Mouse (Mus musculus): ENCODE data around the gene Ccdc9b. TPM values are rescaled to one million over a fixed set of nuclear protein-coding genes. Genes with fewer than 3 reads are reported as not detected.

Gene Ccdc9b
- polyA plus RNA-seq (2015; fragmentation: Nextera tagmentation; extraction: Ambion mirVana) = 2.4 and 3.0 TPM in 2 replicates

DNA sequence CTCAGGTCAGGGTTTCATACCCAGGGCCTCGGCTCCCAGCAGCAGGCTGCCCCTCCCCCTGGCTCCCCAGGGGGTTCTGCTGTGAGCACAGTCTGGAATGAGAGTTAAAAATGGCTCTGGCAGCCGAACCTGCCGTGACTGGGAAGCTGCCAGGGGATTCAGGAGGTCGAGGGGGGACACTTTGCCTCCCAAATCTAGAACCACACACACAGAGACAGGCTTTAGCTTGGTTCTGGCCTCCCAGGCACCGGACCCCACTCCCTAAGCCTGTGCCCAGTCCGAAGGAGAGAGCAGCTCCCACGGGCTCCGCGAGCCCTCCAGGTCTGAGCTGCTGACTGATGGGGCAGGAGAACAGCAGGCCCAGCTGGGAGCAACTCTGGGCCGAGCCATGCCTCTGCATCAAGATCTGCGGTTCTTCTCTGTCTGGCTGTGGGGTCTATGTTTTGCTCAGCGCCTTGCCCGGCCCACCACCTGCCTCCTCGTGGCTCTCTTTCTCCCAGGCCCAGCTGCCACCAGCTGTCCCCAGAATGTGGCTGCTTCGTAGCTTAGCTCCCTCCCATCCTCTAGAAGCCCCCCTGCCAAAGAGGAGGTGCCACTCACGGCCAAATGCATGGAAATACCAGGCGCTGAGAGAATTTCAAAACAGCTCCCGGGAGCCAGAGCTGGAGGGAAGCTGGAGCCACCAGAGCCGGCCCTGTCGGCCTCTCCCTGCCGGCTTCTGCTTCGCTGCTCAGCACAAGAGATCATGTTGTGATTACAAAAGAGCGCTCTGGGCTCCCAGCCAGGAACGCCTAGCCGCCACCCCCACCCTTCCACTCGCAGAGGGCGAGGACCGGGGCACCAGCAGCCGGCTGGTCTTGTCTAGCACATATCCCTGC is at the start of gene Ccdc9b:
TSS of gene Ccdc9b (minus strand) at position 756 of the 878 bp plus-strand sequence.
- H3K27ac ChIP-seq = peak within 1 kb of the TSS; percentile 96
- H3K4me3 ChIP-seq = peak within 1 kb of the TSS; percentile 35
- H3K9me3 ChIP-seq (replicated peaks) = no peaks in the 10 kb centered on the region
- 0 out of 2 replicates have a peak, but pooled peaks cover 10% of the 10 kb centered on the region for H3K36me3 ChIP-seq
- WGBS = 3% methylated on average over 29 of the region's 29 CpGs
- H3K27me3 ChIP-seq = 0 out of 2 replicates have a peak, but pooled peaks cover 6% of the 10 kb centered on the region
- peak within 1 kb of the TSS; percentile 61 for H3K4me2 ChIP-seq
- peaks cover 54% of the 10 kb centered on the region for H3K4me1 ChIP-seq (replicated peaks)
- peak; percentile 76 for ATAC-seq (replicated peaks; ENCODE audit: insufficient number of reproducible peaks, insufficient read depth, low FRiP score, low read depth)
- peak within 1 kb of the TSS; percentile 48 for H3K9ac ChIP-seq

- 0 out of 2 replicates have a peak, but pooled peaks cover 2% of the 10 kb centered on the region for H3K27me3 ChIP-seq
- no peak overlapping the region for H3K4me2 ChIP-seq
- 0 out of 2 replicates have a peak, but pooled peaks cover 2% of the 10 kb centered on the region for H3K36me3 ChIP-seq
- H3K9ac ChIP-seq = no peak overlapping the region
- no peak overlapping the region for H3K4me3 ChIP-seq
- no peak overlapping the region for H3K27ac ChIP-seq
- H3K9me3 ChIP-seq (replicated peaks) = no peaks in the 10 kb centered on the region
- WGBS = 20% methylated on average over 2 of the region's 2 CpGs
- peaks cover 19% of the 10 kb centered on the region for H3K4me1 ChIP-seq (replicated peaks)
- no peak for ATAC-seq (replicated peaks; ENCODE audit: insufficient number of reproducible peaks, insufficient read depth, low FRiP score, low read depth)
These were observed 48.4 kb upstream of the Ccdc9b start for GRCm38 (mm10) chr2:118810861-118811260.

DNA sequence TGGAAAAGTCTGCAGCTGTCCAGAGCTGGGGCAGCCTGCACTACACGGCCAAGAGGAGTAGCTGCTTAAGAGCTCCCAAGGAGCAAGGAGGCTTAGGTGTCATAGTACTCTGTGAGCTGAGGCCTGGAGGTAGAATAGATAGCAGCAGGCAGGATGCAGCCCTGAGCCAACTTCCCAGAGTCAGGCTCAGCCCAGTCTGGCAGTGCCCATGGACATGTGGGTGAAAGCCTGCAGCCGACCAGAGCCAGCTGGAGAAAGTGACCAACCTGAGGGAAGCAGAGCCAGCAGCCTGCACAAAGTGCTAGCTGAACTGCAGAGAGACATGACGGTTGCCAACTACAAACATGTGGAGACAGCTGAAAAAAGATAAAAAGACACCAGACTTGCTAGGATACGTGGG is 44.4 kb upstream of the Ccdc9b start:
- H3K9me3 ChIP-seq (replicated peaks) = no peaks in the 10 kb centered on the region
- H3K9ac ChIP-seq = no peak overlapping the region
- no peak overlapping the region for H3K4me2 ChIP-seq
- no peak overlapping the region for H3K4me3 ChIP-seq
- H3K4me1 ChIP-seq (replicated peaks) = no peaks in the 10 kb centered on the region
- 55% methylated on average over 4 of the region's 4 CpGs for WGBS
- no peak for ATAC-seq (replicated peaks; ENCODE audit: insufficient number of reproducible peaks, insufficient read depth, low FRiP score, low read depth)
- H3K36me3 ChIP-seq = no peaks in the 10 kb centered on the region
- no peak overlapping the region for H3K27ac ChIP-seq
- H3K27me3 ChIP-seq = 0 out of 2 replicates have a peak, but pooled peaks cover 2% of the 10 kb centered on the region

DNA sequence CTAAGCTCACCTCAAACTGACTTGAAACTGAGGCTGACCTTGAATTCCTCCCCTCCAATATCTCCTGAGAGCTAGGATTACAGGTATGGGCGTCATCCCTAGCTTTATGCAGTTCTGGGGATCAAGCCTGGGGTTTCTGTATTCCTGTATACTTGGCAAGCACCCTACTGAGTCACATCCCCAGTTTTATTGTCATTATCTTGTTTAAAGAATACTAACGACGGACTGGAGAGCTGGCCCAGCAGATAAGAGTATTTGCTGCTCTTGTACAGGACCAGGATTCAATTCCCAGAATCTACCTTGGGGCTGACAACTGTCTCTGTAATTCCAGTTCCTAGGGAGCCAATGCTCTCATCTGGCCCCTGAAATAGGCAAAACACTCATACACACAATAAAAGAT is 43.3 kb upstream of the Ccdc9b start:
- no peak overlapping the region for H3K27ac ChIP-seq
- 21% methylated on average over 3 of the region's 3 CpGs for WGBS
- no peak overlapping the region for H3K4me2 ChIP-seq
- H3K9me3 ChIP-seq (replicated peaks) = no peaks in the 10 kb centered on the region
- no peaks in the 10 kb centered on the region for H3K36me3 ChIP-seq
- no peak for ATAC-seq (replicated peaks; ENCODE audit: insufficient number of reproducible peaks, insufficient read depth, low FRiP score, low read depth)
- no peaks in the 10 kb centered on the region for H3K4me1 ChIP-seq (replicated peaks)
- H3K4me3 ChIP-seq = no peak overlapping the region
- no peak overlapping the region for H3K9ac ChIP-seq
- H3K27me3 ChIP-seq = 0 out of 2 replicates have a peak, but pooled peaks cover 2% of the 10 kb centered on the region

DNA sequence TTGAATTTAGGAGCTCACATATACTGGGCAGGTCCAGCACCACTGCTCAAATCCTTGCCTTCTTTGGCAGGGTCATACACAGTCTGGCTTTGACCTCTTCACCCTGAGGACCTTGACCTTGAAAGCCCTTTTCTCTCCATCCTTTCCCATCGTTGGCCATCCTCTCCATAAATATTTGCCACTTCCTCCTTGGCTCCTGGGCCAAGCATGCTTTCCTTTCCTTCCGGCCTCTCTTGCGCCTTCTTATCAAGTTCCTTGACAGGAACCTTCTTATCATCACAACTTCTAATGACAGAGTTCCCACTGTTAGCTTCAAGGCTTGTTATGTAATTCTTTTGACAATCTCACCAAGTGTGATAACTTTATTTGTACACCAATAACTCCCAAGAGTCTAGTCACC is 42.7 kb upstream of the Ccdc9b start:
- 19% methylated on average over 3 of the region's 3 CpGs for WGBS
- no peak for ATAC-seq (replicated peaks; ENCODE audit: insufficient number of reproducible peaks, insufficient read depth, low FRiP score, low read depth)
- no peak overlapping the region for H3K27ac ChIP-seq

GRCm38 (mm10) chr2:118804474-118804873 is 42.0 kb upstream of the Ccdc9b start:
- WGBS = 64% methylated on average over 2 of the region's 2 CpGs
- Histone ChIP-seq H3K36me3 (no peaks in the 10 kb centered on the region), H3K9ac (no peak overlapping the region), H3K4me3 (no peak overlapping the region), H3K27ac (no peak overlapping the region), H3K4me1 (replicated peaks) (no peaks in the 10 kb centered on the region), H3K4me2 (no peak overlapping the region), H3K27me3 (no peaks in the 10 kb centered on the region), H3K9me3 (replicated peaks) (no peaks in the 10 kb centered on the region)
- ATAC-seq (replicated peaks; ENCODE audit: insufficient number of reproducible peaks, insufficient read depth, low FRiP score, low read depth) = no peak

More for the DNA sequence above, 42.7 kb upstream of the Ccdc9b start:
- no peak overlapping the region for H3K4me3 ChIP-seq
- H3K4me1 ChIP-seq (replicated peaks) = no peaks in the 10 kb centered on the region
- H3K27me3 ChIP-seq = no peaks in the 10 kb centered on the region
- no peak overlapping the region for H3K9ac ChIP-seq
- H3K4me2 ChIP-seq = no peak overlapping the region
- H3K36me3 ChIP-seq = no peaks in the 10 kb centered on the region
- no peaks in the 10 kb centered on the region for H3K9me3 ChIP-seq (replicated peaks)

DNA sequence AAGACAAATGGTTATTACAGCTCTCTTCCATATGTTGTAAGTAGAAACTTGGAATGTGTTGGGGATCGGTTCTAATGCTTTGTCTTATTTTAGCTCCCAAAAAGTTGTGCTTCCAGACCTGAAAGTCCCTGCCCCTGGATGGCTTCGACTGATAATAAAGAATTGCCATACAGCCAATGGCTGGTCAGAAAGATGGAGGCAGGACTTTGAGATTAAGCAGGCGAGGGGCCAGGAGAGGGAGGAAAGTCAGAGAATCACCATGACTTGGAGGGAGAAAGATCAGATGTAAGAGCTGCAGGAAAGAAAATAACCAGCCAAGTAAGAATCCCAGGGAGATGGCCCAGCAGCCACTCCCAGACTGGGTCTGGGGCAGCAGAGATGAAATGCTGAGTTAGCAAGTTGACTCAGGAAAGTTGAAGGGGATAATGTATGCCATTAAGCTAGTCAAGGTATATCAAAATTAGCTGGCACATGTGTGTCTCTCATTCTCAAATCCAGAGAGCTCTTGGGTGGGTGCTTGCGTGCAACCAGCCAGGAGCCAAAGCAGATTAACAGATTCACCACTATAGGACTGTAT is 40.2 kb upstream of the Ccdc9b start:
- Histone ChIP-seq H3K27me3 (no peaks in the 10 kb centered on the region), H3K27ac (no peak overlapping the region), H3K9ac (no peak overlapping the region), H3K36me3 (no peaks in the 10 kb centered on the region), H3K4me1 (replicated peaks) (no peaks in the 10 kb centered on the region), H3K4me2 (no peak overlapping the region), H3K9me3 (replicated peaks) (no peaks in the 10 kb centered on the region), H3K4me3 (no peak overlapping the region)
- 61% methylated on average over 4 of the region's 4 CpGs for WGBS
- no peak for ATAC-seq (replicated peaks; ENCODE audit: insufficient number of reproducible peaks, insufficient read depth, low FRiP score, low read depth)

DNA sequence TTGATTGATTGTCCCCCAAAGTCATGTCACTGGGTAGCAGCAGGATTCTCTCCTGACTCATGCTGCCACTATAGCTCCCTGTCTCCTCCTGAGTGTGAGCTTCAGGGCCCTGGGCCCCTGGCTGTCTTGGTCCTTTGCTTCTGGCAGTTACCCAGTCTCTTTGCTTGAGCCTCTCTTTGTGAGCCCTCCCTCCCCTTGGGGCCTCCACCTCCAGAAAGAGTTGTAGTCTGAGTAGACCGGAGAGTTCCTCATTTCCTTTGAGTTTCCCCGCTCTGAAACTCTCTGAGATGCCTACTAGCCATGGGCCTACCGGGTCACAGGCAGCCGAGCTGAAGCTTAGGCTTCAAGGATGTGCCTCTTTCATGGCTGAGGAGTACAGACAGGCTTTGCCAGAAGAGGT is 31.2 kb upstream of the Ccdc9b start:
- Histone ChIP-seq H3K36me3 (no peaks in the 10 kb centered on the region), H3K27ac (no peak overlapping the region), H3K4me3 (no peak overlapping the region), H3K4me2 (no peak overlapping the region), H3K9ac (no peak overlapping the region), H3K4me1 (replicated peaks) (peaks cover 10% of the 10 kb centered on the region), H3K27me3 (peaks cover 17% of the 10 kb centered on the region), H3K9me3 (replicated peaks) (no peaks in the 10 kb centered on the region)
- ATAC-seq (replicated peaks; ENCODE audit: insufficient number of reproducible peaks, insufficient read depth, low FRiP score, low read depth) = no peak
- WGBS = 76% methylated on average over 4 of the region's 4 CpGs

DNA sequence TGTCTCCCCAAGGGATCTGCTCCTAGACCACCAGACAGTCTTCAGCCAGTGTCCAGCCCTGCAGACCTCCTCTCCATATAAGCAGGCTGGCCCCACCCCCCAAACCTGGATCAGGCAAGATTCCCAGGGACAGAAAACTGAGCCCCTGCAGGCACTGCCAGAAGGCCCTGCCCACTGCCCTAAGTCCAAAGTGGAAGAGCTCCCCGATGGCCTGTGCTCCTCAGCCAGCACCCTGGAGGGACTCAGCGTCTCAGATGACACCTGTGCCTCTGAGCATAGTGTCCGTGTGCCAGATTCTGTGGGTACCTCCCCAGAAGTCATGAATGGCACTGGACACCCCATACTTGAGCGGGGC is 29.8 kb upstream of the Ccdc9b start:
- H3K9ac ChIP-seq = no peak overlapping the region
- H3K4me2 ChIP-seq = no peak overlapping the region
- no peak overlapping the region for H3K4me3 ChIP-seq
- no peaks in the 10 kb centered on the region for H3K36me3 ChIP-seq
- H3K4me1 ChIP-seq (replicated peaks) = peaks cover 10% of the 10 kb centered on the region
- peaks cover 22% of the 10 kb centered on the region for H3K27me3 ChIP-seq
- H3K9me3 ChIP-seq (replicated peaks) = no peaks in the 10 kb centered on the region
- no peak overlapping the region for H3K27ac ChIP-seq
- no peak for ATAC-seq (replicated peaks; ENCODE audit: insufficient number of reproducible peaks, insufficient read depth, low FRiP score, low read depth)
- 69% methylated on average over 4 of the region's 4 CpGs for WGBS

- H3K9me3 ChIP-seq (replicated peaks) = no peaks in the 10 kb centered on the region
- ATAC-seq (replicated peaks; ENCODE audit: insufficient number of reproducible peaks, insufficient read depth, low FRiP score, low read depth) = no peak
- H3K4me1 ChIP-seq (replicated peaks) = peaks cover 10% of the 10 kb centered on the region
- no peak overlapping the region for H3K4me3 ChIP-seq
- H3K4me2 ChIP-seq = no peak overlapping the region
- 90% methylated on average over 26 of the region's 26 CpGs for WGBS
- peaks cover 24% of the 10 kb centered on the region for H3K27me3 ChIP-seq
- no peak overlapping the region for H3K9ac ChIP-seq
- no peaks in the 10 kb centered on the region for H3K36me3 ChIP-seq
- H3K27ac ChIP-seq = no peak overlapping the region
These were observed 29.3 kb upstream of the Ccdc9b start for GRCm38 (mm10) chr2:118791591-118792258.
